Mouse (Mus musculus): ENCODE measurements at regions not wholly inside any gene's neighbourhood (a gene's known extent, or its start where the extent isn't known, plus 50 kb on each side); places are given as distances from the start of the nearest gene placed in this dataset.

DNA sequence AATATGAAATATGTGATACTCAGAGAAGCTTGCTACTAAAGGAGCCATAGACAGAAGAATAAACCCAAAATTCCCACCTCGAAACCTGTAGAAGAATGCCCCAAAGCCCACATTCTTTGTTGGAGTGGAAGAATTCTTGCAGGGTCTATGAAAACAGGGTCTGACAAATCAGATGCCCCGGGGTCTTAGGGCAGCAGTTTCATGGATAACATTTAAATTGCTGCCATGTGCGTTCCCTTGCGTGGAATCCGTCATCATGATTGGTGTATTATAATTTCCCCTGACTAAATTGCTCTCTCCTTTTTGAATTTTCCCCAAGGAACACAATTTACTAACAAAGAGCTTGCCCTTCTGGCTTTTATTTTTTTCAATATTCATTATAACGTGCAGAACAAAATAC, 99.6 kb upstream of the Lrig3 start:
- TF ChIP-seq POLR2A (IDR thresholded peaks at IDR 0.05; ENCODE audit: low read depth, low read length) (no peak), CTCF (IDR thresholded peaks at IDR 0.05; ENCODE audit: extremely low read depth, insufficient read length, insufficient replicate concordance, low read depth, low read length) (no peak)
